Mouse (Mus musculus) brain, embryonic 14.5 days (tissue): ENCODE measurements around the gene Sfrp5.

Experiments
- CTCF ChIP-seq: fragments of 200-500 bp; IDR thresholded peaks from 2 replicates; pipeline ENCODE4 v1.5.1; 2012; ENCODE audit warnings: inconsistent platforms, mild to moderate bottlenecking, moderate library complexity, borderline replicate concordance; ENCODE audit not compliant: insufficient read depth, insufficient read length; ENCODE audit errors: extremely low read depth
- POLR2A ChIP-seq: fragments of 200-500 bp; IDR thresholded peaks from 2 replicates; pipeline ENCODE4 v1.6.1; 2012; ENCODE audit warnings: mild to moderate bottlenecking, inconsistent platforms, borderline replicate concordance; ENCODE audit not compliant: poor library complexity, insufficient read depth, insufficient read length, severe bottlenecking; ENCODE audit errors: extremely low read depth

GRCm38 (mm10) chr19:42214601-42215000 lies 12.5 kb upstream of the Sfrp5 start:
- TF ChIP-seq POLR2A (no peak), CTCF (no peak)
